Mouse (Mus musculus) hematopoietic multipotent progenitor cell, adult 10-12 weeks (in vitro differentiated cells): ENCODE measurements around the gene Arxes1. TPM values are rescaled to one million over a fixed set of nuclear protein-coding genes. Genes with fewer than 3 reads are reported as not detected.

Source experiments
- polyA plus RNA-seq: library from polyadenylated mRNA; stranded (reverse); fragments of >175 nt; gene quantifications from 2 replicates; pipeline ENCODE4 v1.2.3, GENCODE M21; 2012; ENCODE audit warnings: low replicate concordance

Arxes1 gene
- polyA plus RNA-seq, result not detected in 2 replicates

GRCm38 (mm10) chrX:136032799-136033763, at the start of gene Arxes1:
Gene Arxes1, plus strand, starts transcription at chrX:136033367.

GRCm38 (mm10) chrX:135993664-135994119, 39.5 kb upstream of the Arxes1 start, which contains the start of gene Arxes2:
Gene Arxes2, plus strand, starts transcription at chrX:135993824.

GRCm38 (mm10) chrX:136068020-136068419, 34.9 kb downstream of the Arxes1 start, which contains the start of gene Bex2:
Gene Bex2, minus strand, starts transcription at chrX:136068236.

Other genes starting within 250 kb of the Arxes1 start
- gene Bhlhb9, start 235.8 kb upstream of the Arxes1 start, polyA plus RNA-seq, result 5.7 and 6.7 TPM in 2 replicates
- gene Gprasp2, start 194.3 kb upstream of the Arxes1 start, polyA plus RNA-seq, result 0.99 and 2.6 TPM in 2 replicates
- 1.3 and 1.8 TPM in 2 replicates for gene Arxes2, start 39.5 kb upstream of the Arxes1 start, polyA plus RNA-seq
- gene Bex2, start 34.9 kb downstream of the Arxes1 start, polyA plus RNA-seq, result 0.54 and 0.74 TPM in 2 replicates
- not detected in 2 replicates for gene Nxf3, start 51.9 kb downstream of the Arxes1 start, polyA plus RNA-seq
- 0.36 and 3.0 TPM in 2 replicates for gene Bex4, start 105.6 kb downstream of the Arxes1 start, polyA plus RNA-seq
- 0.14 and 4.2 TPM in 2 replicates for gene Tceal8, start 139.0 kb downstream of the Arxes1 start, polyA plus RNA-seq
- 0.28 TPM in 1 of 2 replicates, not detected in the other for gene Tceal5, start 170.5 kb downstream of the Arxes1 start, polyA plus RNA-seq
- not detected in 2 replicates for gene Tceal7, start 181.4 kb downstream of the Arxes1 start, polyA plus RNA-seq
- gene Bex1, start 182.1 kb downstream of the Arxes1 start, polyA plus RNA-seq, result 0.41 and 0.52 TPM in 2 replicates
- gene Tceal9, start 211.7 kb downstream of the Arxes1 start, polyA plus RNA-seq, result 17.3 and 33.5 TPM in 2 replicates
- gene Bex3, start 236.9 kb downstream of the Arxes1 start, polyA plus RNA-seq, result 68.8 and 86.7 TPM in 2 replicates